7 mouse cellular contexts compared by ENCODE assay signal in genomic region chr10:111473511-111474371, GRCm38 (mm10). TPM values are rescaled to one million over a fixed set of nuclear protein-coding genes. Genes with fewer than 3 reads are reported as not detected.
DNase-seq lines count a peak whose midpoint lies in the region; ATAC-seq lines count a peak whose summit lies in the region.

No protein-coding gene starts in this region.

- no peaks in the 10 kb centered on the region for H3K9me3 ChIP-seq in forebrain, embryonic 15.5 days
- H3K9me3 ChIP-seq in hindbrain, embryonic 14.5 days (ENCODE audit: control insufficient read depth, low read length) = no peaks in the 10 kb centered on the region

- intact Hi-C loops in left cerebral cortex, postnatal 10 days (cut with DNase I) = loop anchor here (5.0 kb wide), 1 partner anchor 176 kb away; the partner anchor contains the start of gene Bbs10

- peak overlapping the region; percentile 94 for H3K4me3 ChIP-seq in forebrain, embryonic 15.5 days
- H3K4me3 ChIP-seq in hindbrain, embryonic 14.5 days (replicated peaks; ENCODE audit: low read length) = peak overlapping the region; percentile 92

- peak; percentile 34 for DNase-seq in T-cell, adult 2 months (ENCODE audit: low spot score)
- DNase-seq in cerebellum, adult 18-20 months = peak; percentile 36 to 50
- peak; percentile 42 for DNase-seq in hindbrain, embryonic 14.5 days (ENCODE audit: low spot score)
- DNase-seq in left cerebral cortex, postnatal 10 days (ENCODE audit: extremely low spot score in 1 of 2, low spot score in 2 of 2) = peak; percentile 14 to 72
- DNase-seq in right cerebral cortex, postnatal 4 days = peak; percentile 59

- H3K4me1 ChIP-seq in forebrain, embryonic 15.5 days = peaks cover 47% of the 10 kb centered on the region
- H3K4me1 ChIP-seq in hindbrain, embryonic 14.5 days (replicated peaks; ENCODE audit: control insufficient read depth, insufficient read depth, low read length) = peaks cover 42% of the 10 kb centered on the region

- no peaks in the 10 kb centered on the region for H3K27me3 ChIP-seq in forebrain, embryonic 15.5 days
- H3K27me3 ChIP-seq in hindbrain, embryonic 14.5 days (ENCODE audit: control insufficient read depth, insufficient read depth, low read length) = no peaks in the 10 kb centered on the region

- WGBS in forebrain, embryonic 15.5 days = under 1% methylated on average over 53 of the region's 58 CpGs
- WGBS in hindbrain, embryonic 14.5 days = 0% methylated on average over 50 of the region's 58 CpGs

- peak; percentile 69 for ATAC-seq in forebrain, embryonic 15.5 days (replicated peaks)
- ATAC-seq in hindbrain, embryonic 14.5 days (ENCODE audit: low FRiP score) = peak; percentile 70
- ATAC-seq in megakaryocyte progenitor cell, adult 5-6 weeks (replicated peaks; ENCODE audit: poor library complexity) = peak; percentile 21

- no peaks in the 10 kb centered on the region for H3K36me3 ChIP-seq in forebrain, embryonic 15.5 days
- no peaks in the 10 kb centered on the region for H3K36me3 ChIP-seq in hindbrain, embryonic 14.5 days (replicated peaks; ENCODE audit: control insufficient read depth, insufficient read depth)

- H3K9ac ChIP-seq in forebrain, embryonic 15.5 days (replicated peaks) = peak overlapping the region; percentile 94
- peak overlapping the region; percentile 93 for H3K9ac ChIP-seq in hindbrain, embryonic 14.5 days

- peak overlapping the region; percentile 61 for H3K4me2 ChIP-seq in forebrain, embryonic 15.5 days (replicated peaks)
- H3K4me2 ChIP-seq in hindbrain, embryonic 14.5 days (replicated peaks) = peak overlapping the region; percentile 80

- H3K27ac ChIP-seq in forebrain, embryonic 15.5 days (replicated peaks) = peak overlapping the region; percentile 99
- peak overlapping the region; percentile 97 for H3K27ac ChIP-seq in hindbrain, embryonic 14.5 days

RNA-seq across cellular contexts. Expression of gene Nap1l1, which starts 0.7 kb away (rescaled TPM):
- polyA plus RNA-seq in forebrain, embryonic 15.5 days (2015; fragmentation: Nextera tagmentation; extraction: Ambion mirVana) = 210 and 219 TPM in 2 replicates
- 178 and 185 TPM in 2 replicates for polyA plus RNA-seq in hindbrain, embryonic 14.5 days (2014; fragmentation: Nextera tagmentation; extraction: Ambion mirVana)
- 100 to 1,000 TPM; 237 to 241 TPM for total RNA-seq in left cerebral cortex, postnatal 10 days (2021)
- total RNA-seq in megakaryocyte progenitor cell, adult 5-6 weeks (2015) = 651 and 679 TPM in 2 replicates
- total RNA-seq in megakaryocyte progenitor cell, adult 5-6 weeks (2017) = 565 and 710 TPM in 2 replicates

RNA-seq across cellular contexts. Expression of gene Phlda1, which starts 32.3 kb away (rescaled TPM):
- 23.3 and 24.3 TPM in 2 replicates for polyA plus RNA-seq in forebrain, embryonic 15.5 days (2015; fragmentation: Nextera tagmentation; extraction: Ambion mirVana)
- 57.7 and 66.6 TPM in 2 replicates for polyA plus RNA-seq in hindbrain, embryonic 14.5 days (2014; fragmentation: Nextera tagmentation; extraction: Ambion mirVana)
- 10 to 100 TPM; 24.4 to 28.6 TPM for total RNA-seq in left cerebral cortex, postnatal 10 days (2021)
- total RNA-seq in megakaryocyte progenitor cell, adult 5-6 weeks (2015) = 2.1 and 3.7 TPM in 2 replicates
- total RNA-seq in megakaryocyte progenitor cell, adult 5-6 weeks (2017) = 0.10 and 0.33 TPM in 2 replicates

Comparison
In these comparisons a context has a peak if more than half of its experiments do, and no peak if none do; other contexts are left out.
1. Peak in every context shown above with its lines: DNase-seq, ATAC-seq, H3K4me3 ChIP-seq and H3K27ac ChIP-seq.
2. RNA of gene Phlda1, which starts 32.3 kb away (total RNA-seq): 24.4 to 28.6 TPM in left cerebral cortex, postnatal 10 days; 0.10 to 3.7 TPM in megakaryocyte progenitor cell, adult 5-6 weeks; every median in the first group is over 4 times any median in the second.